In genomic region chr12:71702181-71702580, GRCm38 (mm10) we compare ENCODE assay signal across 7 mouse cellular contexts.
"Had no signal": no experiment of that assay in that cellular context is flagged by ENCODE, and none has a peak within 500 bp of the region (broad histone marks: within the 10 kb centered on the region; RNA-seq: fewer than 3 reads in every experiment).

No protein-coding gene starts in this region.

- H3K4me3 ChIP-seq: kidney, embryonic 15.5 days; limb, embryonic 13.5 days; myocyte; neural tube, embryonic 15.5 days had no signal

- H3K27me3 ChIP-seq: kidney, embryonic 15.5 days; neural tube, embryonic 15.5 days had no signal

- DNase-seq: lung, adult 18-20 months; thymus, postnatal 36 days had no signal

- H3K9me3 ChIP-seq: kidney, embryonic 15.5 days; neural tube, embryonic 15.5 days had no signal

- H3K9ac ChIP-seq: kidney, embryonic 15.5 days; limb, embryonic 13.5 days; liver, embryonic 14.5 days; neural tube, embryonic 15.5 days had no signal

- H3K27ac ChIP-seq: kidney, embryonic 15.5 days; limb, embryonic 13.5 days; liver, embryonic 14.5 days; neural tube, embryonic 15.5 days had no signal

- H3K4me1 ChIP-seq: kidney, embryonic 15.5 days; limb, embryonic 13.5 days had no signal

- H3K4me2 ChIP-seq: kidney, embryonic 15.5 days; limb, embryonic 13.5 days; neural tube, embryonic 15.5 days had no signal

- H3K36me3 ChIP-seq: kidney, embryonic 15.5 days; limb, embryonic 13.5 days; neural tube, embryonic 15.5 days had no signal
